Mouse (Mus musculus) stomach, postnatal 0 days (tissue): Measurements from ENCODE around the gene Ctnna3.

Source experiments
- CTCF ChIP-seq: IDR thresholded peaks from 2 replicates; pipeline ENCODE4 v1.5.1; 2016; ENCODE audit warnings: antibody characterized with exemption, low read depth, mild to moderate bottlenecking, moderate library complexity
- EP300 ChIP-seq: optimal IDR thresholded peaks from 2 replicates; pipeline ENCODE3; 2016; ENCODE audit warnings: antibody characterized with exemption

DNA sequence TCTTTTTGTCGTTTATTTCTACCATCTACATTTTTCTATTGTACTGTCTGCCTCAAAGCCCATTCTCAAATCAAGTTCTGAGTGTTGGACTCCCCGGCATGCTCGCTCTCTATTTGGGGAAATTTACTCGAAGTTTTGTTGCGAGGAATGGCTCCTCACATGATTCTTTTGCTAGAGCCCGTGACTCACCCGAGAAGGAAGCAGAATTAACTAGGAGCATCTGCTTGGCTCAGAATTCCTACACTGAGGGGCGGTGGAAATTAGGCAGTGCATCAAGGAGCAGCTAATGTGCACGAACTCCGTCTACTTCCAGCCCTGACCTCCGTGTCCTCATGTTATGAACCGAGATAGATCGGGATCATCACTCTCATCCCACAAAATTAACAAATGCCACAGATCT is 751.8 kb downstream of the Ctnna3 start:
- TF ChIP-seq CTCF, result no peak
- TF ChIP-seq EP300, result no peak
